Mouse (Mus musculus): Measurements from ENCODE around the gene Lig3. TPM values are rescaled to one million over a fixed set of nuclear protein-coding genes. Genes with fewer than 3 reads are reported as not detected.
A peak's percentile ranks its signal among the peaks of the same experiment; 100 is the strongest.

Gene Lig3
- polyA plus RNA-seq, 1 experiment from 2014 or later: 27.3 TPM

GRCm38 (mm10) chr11:82837192-82837591, 56.3 kb downstream of the Lig3 start:
- Histone ChIP-seq H3K4me1 (ENCODE audit: control insufficient read depth, insufficient read depth, low read length) (peaks cover 7% of the 10 kb centered on the region; the same call in 1 of the 2 replicates), H3K4me2 (ENCODE audit: low read depth, low read length) (no peak overlapping the region), H3K27me3 (ENCODE audit: control insufficient read depth, insufficient read depth, low read length) (no peaks in the 10 kb centered on the region), H3K36me3 (ENCODE audit: control insufficient read depth, insufficient read depth, low read length) (no peaks in the 10 kb centered on the region), H3K27ac (ENCODE audit: low read length) (no peak overlapping the region), H3K9ac (ENCODE audit: low read length) (no peak overlapping the region), H3K9me3 (replicated peaks; ENCODE audit: control insufficient read depth, low read length) (no peaks in the 10 kb centered on the region), H3K4me3 (replicated peaks; ENCODE audit: low read length) (no peak overlapping the region)
- WGBS: 63% methylated on average over 7 of the region's 7 CpGs
- ATAC-seq (ENCODE audit: insufficient read depth, low FRiP score): no peak

GRCm38 (mm10) chr11:82837848-82838247, 56.9 kb downstream of the Lig3 start:
- Histone ChIP-seq H3K27ac (ENCODE audit: low read length) (no peak overlapping the region), H3K9ac (ENCODE audit: low read length) (no peak overlapping the region), H3K9me3 (replicated peaks; ENCODE audit: control insufficient read depth, low read length) (no peaks in the 10 kb centered on the region), H3K4me3 (replicated peaks; ENCODE audit: low read length) (no peak overlapping the region), H3K4me1 (ENCODE audit: control insufficient read depth, insufficient read depth, low read length) (peaks cover 7% of the 10 kb centered on the region; the same call in 1 of the 2 replicates), H3K27me3 (ENCODE audit: control insufficient read depth, insufficient read depth, low read length) (no peaks in the 10 kb centered on the region), H3K36me3 (ENCODE audit: control insufficient read depth, insufficient read depth, low read length) (no peaks in the 10 kb centered on the region), H3K4me2 (ENCODE audit: low read depth, low read length) (no peak overlapping the region)
- 67% methylated on average over 7 of the region's 7 CpGs for WGBS
- no peak for ATAC-seq (ENCODE audit: insufficient read depth, low FRiP score)

- Histone ChIP-seq H3K27ac (ENCODE audit: low read length) (no peak overlapping the region), H3K36me3 (ENCODE audit: control insufficient read depth, insufficient read depth, low read length) (no peaks in the 10 kb centered on the region), H3K27me3 (ENCODE audit: control insufficient read depth, insufficient read depth, low read length) (no peaks in the 10 kb centered on the region), H3K4me3 (replicated peaks; ENCODE audit: low read length) (no peak overlapping the region), H3K9ac (ENCODE audit: low read length) (no peak overlapping the region), H3K9me3 (replicated peaks; ENCODE audit: control insufficient read depth, low read length) (no peaks in the 10 kb centered on the region), H3K4me1 (ENCODE audit: control insufficient read depth, insufficient read depth, low read length) (peaks cover 7% of the 10 kb centered on the region; the same call in 1 of the 2 replicates), H3K4me2 (ENCODE audit: low read depth, low read length) (no peak overlapping the region)
- WGBS: 53% methylated on average over 5 of the region's 5 CpGs
- no peak for ATAC-seq (ENCODE audit: insufficient read depth, low FRiP score)
Measured at GRCm38 (mm10) chr11:82838511-82838910, 57.6 kb downstream of the Lig3 start.

- H3K27ac ChIP-seq (ENCODE audit: low read length): no peak overlapping the region
- peaks cover 12% of the 10 kb centered on the region for H3K4me1 ChIP-seq (ENCODE audit: control insufficient read depth, insufficient read depth, low read length)
- WGBS: 61% methylated on average over 11 of the region's 11 CpGs
- no peak for ATAC-seq (ENCODE audit: insufficient read depth, low FRiP score)
- H3K36me3 ChIP-seq (ENCODE audit: control insufficient read depth, insufficient read depth, low read length): no peaks in the 10 kb centered on the region
- no peak overlapping the region for H3K4me3 ChIP-seq (replicated peaks; ENCODE audit: low read length)
- H3K9me3 ChIP-seq (replicated peaks; ENCODE audit: control insufficient read depth, low read length): no peaks in the 10 kb centered on the region
- H3K27me3 ChIP-seq (ENCODE audit: control insufficient read depth, insufficient read depth, low read length): no peaks in the 10 kb centered on the region
- H3K4me2 ChIP-seq (ENCODE audit: low read depth, low read length): no peak overlapping the region
- no peak overlapping the region; the same call in 1 of the 2 replicates for H3K9ac ChIP-seq (ENCODE audit: low read length)
Measured at GRCm38 (mm10) chr11:82844771-82845414, 64.0 kb downstream of the Lig3 start.

- H3K36me3 ChIP-seq (ENCODE audit: control insufficient read depth, insufficient read depth, low read length): no peaks in the 10 kb centered on the region
- H3K4me1 ChIP-seq (ENCODE audit: control insufficient read depth, insufficient read depth, low read length): peaks cover 12% of the 10 kb centered on the region
- H3K9ac ChIP-seq (ENCODE audit: low read length): peak overlapping the region; percentile 52
- H3K27ac ChIP-seq (ENCODE audit: low read length): peak overlapping the region; percentile 71
- H3K27me3 ChIP-seq (ENCODE audit: control insufficient read depth, insufficient read depth, low read length): no peaks in the 10 kb centered on the region
- ATAC-seq (ENCODE audit: insufficient read depth, low FRiP score): peak; percentile 92
- H3K4me3 ChIP-seq (replicated peaks; ENCODE audit: low read length): 0 out of 2 replicates have a peak overlapping the region, but pooled peaks have one; percentile 6
- H3K9me3 ChIP-seq (replicated peaks; ENCODE audit: control insufficient read depth, low read length): no peaks in the 10 kb centered on the region
- WGBS: 21% methylated on average over 16 of the region's 16 CpGs
- peak overlapping the region; percentile 41 for H3K4me2 ChIP-seq (ENCODE audit: low read depth, low read length)
Measured at GRCm38 (mm10) chr11:82845415-82846078, 64.6 kb downstream of the Lig3 start.

DNA sequence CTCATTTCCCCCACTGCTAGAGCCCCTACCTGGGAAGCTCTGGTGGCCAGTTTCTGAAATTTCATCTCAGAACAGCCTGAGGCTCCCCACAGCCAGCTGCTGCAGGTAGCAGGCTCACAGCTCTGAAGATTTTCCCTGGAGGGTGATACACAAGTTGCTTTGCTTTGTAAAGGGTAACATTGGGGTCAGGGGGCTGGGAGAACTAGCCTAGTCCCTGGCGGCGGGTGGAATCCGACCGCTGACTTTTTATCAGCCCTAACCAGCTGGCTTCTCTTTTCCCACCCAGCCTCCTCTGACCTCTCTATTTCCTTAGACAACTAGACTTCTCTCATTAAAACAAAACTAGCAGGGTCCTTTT, 65.2 kb downstream of the Lig3 start:
- no peaks in the 10 kb centered on the region for H3K9me3 ChIP-seq (replicated peaks; ENCODE audit: control insufficient read depth, low read length)
- WGBS: 23% methylated on average over 4 of the region's 4 CpGs
- H3K9ac ChIP-seq (ENCODE audit: low read length): peak overlapping the region; percentile 52
- no peaks in the 10 kb centered on the region for H3K36me3 ChIP-seq (ENCODE audit: control insufficient read depth, insufficient read depth, low read length)
- 0 out of 2 replicates have a peak overlapping the region, but pooled peaks have one; percentile 6 for H3K4me3 ChIP-seq (replicated peaks; ENCODE audit: low read length)
- peak; percentile 26; the same call in 1 of the 2 replicates for ATAC-seq (ENCODE audit: insufficient read depth, low FRiP score)
- H3K27ac ChIP-seq (ENCODE audit: low read length): peak overlapping the region; percentile 71
- H3K4me2 ChIP-seq (ENCODE audit: low read depth, low read length): peak overlapping the region; percentile 41
- peaks cover 12% of the 10 kb centered on the region for H3K4me1 ChIP-seq (ENCODE audit: control insufficient read depth, insufficient read depth, low read length)
- H3K27me3 ChIP-seq (ENCODE audit: control insufficient read depth, insufficient read depth, low read length): no peaks in the 10 kb centered on the region

DNA sequence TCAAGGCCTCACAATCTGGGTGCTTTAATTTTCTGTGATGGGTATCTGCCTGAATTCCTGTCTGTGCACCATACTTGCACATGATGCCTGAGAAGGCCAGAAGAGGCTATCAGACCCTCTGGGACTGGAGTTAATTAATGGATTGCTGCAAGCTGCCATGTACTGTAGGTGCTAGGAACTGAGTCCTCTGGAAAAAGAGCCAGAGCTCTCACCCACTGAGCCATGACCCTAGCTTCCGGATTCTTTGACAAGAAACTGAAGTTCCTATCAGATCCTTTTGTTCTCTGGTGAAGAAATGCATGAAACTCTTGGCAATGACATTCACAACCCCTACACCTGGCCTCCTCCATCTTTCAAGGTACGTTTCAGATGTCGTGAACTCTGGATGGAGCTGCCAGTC, 66.0 kb downstream of the Lig3 start:
- Histone ChIP-seq H3K4me1 (ENCODE audit: control insufficient read depth, insufficient read depth, low read length) (peaks cover 12% of the 10 kb centered on the region), H3K36me3 (ENCODE audit: control insufficient read depth, insufficient read depth, low read length) (no peaks in the 10 kb centered on the region), H3K9me3 (replicated peaks; ENCODE audit: control insufficient read depth, low read length) (no peaks in the 10 kb centered on the region), H3K9ac (ENCODE audit: low read length) (no peak overlapping the region), H3K27me3 (ENCODE audit: control insufficient read depth, insufficient read depth, low read length) (no peaks in the 10 kb centered on the region), H3K4me2 (ENCODE audit: low read depth, low read length) (no peak overlapping the region), H3K27ac (ENCODE audit: low read length) (no peak overlapping the region), H3K4me3 (replicated peaks; ENCODE audit: low read length) (no peak overlapping the region)
- 76% methylated on average over 3 of the region's 3 CpGs for WGBS
- ATAC-seq (ENCODE audit: insufficient read depth, low FRiP score): no peak

DNA sequence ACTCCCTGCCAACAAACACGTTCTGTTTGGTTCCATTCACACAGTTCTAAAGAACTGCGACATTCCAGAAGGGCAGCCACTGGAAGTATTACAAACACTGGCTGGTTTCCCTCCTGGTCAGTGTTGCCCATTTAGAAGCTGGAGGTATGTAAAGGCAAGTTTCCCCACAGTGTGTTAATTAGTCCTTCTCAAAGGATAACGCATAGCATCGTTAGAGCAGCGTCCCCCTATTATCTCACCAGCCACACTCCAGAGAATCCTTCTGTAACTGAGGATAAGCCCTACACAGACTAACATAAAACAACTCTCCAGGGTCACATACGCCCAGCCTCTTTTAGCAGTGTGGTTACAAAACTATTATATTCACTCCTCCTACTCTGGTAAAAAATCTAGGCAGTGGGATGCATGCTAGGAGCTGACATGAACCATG, 66.7 kb downstream of the Lig3 start:
- 63% methylated on average over 6 of the region's 6 CpGs for WGBS
- Histone ChIP-seq H3K4me2 (ENCODE audit: low read depth, low read length) (no peak overlapping the region), H3K9me3 (replicated peaks; ENCODE audit: control insufficient read depth, low read length) (no peaks in the 10 kb centered on the region), H3K9ac (ENCODE audit: low read length) (no peak overlapping the region), H3K4me3 (replicated peaks; ENCODE audit: low read length) (no peak overlapping the region), H3K27me3 (ENCODE audit: control insufficient read depth, insufficient read depth, low read length) (no peaks in the 10 kb centered on the region), H3K36me3 (ENCODE audit: control insufficient read depth, insufficient read depth, low read length) (no peaks in the 10 kb centered on the region), H3K27ac (ENCODE audit: low read length) (no peak overlapping the region), H3K4me1 (ENCODE audit: control insufficient read depth, insufficient read depth, low read length) (peaks cover 12% of the 10 kb centered on the region)
- no peak; the same call in 1 of the 2 replicates for ATAC-seq (ENCODE audit: insufficient read depth, low FRiP score)

DNA sequence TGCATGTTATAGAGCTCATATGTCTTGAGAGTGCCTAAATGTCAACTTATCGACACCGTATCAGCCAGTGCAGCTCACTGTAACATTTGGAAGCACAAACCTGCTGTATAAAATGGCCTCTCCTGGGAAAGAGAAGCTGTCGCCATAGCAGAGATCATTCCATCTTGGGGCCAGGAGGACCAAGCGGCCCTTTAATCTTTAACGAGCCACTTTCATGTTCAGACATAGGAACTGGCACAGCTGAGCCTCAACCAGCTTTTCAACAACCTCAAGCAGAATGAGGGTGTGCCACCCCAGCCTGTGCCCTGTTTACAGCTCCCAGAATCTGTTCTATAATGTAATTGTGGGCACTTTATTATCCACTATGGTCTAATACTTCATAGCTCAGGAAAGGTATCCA, 69.4 kb downstream of the Lig3 start:
- peaks cover 10% of the 10 kb centered on the region for H3K4me1 ChIP-seq (ENCODE audit: control insufficient read depth, insufficient read depth, low read length)
- H3K4me3 ChIP-seq (replicated peaks; ENCODE audit: low read length): no peak overlapping the region
- WGBS: 75% methylated on average over 5 of the region's 5 CpGs
- H3K36me3 ChIP-seq (ENCODE audit: control insufficient read depth, insufficient read depth, low read length): no peaks in the 10 kb centered on the region
- no peak overlapping the region for H3K27ac ChIP-seq (ENCODE audit: low read length)
- no peaks in the 10 kb centered on the region for H3K27me3 ChIP-seq (ENCODE audit: control insufficient read depth, insufficient read depth, low read length)
- no peaks in the 10 kb centered on the region for H3K9me3 ChIP-seq (replicated peaks; ENCODE audit: control insufficient read depth, low read length)
- no peak for ATAC-seq (ENCODE audit: insufficient read depth, low FRiP score)
- no peak overlapping the region for H3K9ac ChIP-seq (ENCODE audit: low read length)
- no peak overlapping the region for H3K4me2 ChIP-seq (ENCODE audit: low read depth, low read length)

Measured in stomach, embryonic 16.5 days (tissue).